Mouse (Mus musculus) testis, adult 2 months (tissue): ENCODE results near the gene Zwilch.

Experiments used
- CTCF ChIP-seq: fragments of 200-500 bp; IDR thresholded peaks from 2 replicates; pipeline ENCODE4 v1.5.1; 2012; ENCODE audit warnings: low read depth, mild to moderate bottlenecking, inconsistent platforms, low read length, moderate library complexity; ENCODE audit not compliant: control insufficient read depth, insufficient read depth, insufficient replicate concordance
- POLR2A ChIP-seq: fragments of 200-500 bp; IDR thresholded peaks from 2 replicates; pipeline ENCODE4 v1.6.1; 2012; ENCODE audit warnings: low read depth, mild to moderate bottlenecking, inconsistent platforms, low read length, moderate library complexity; ENCODE audit not compliant: control insufficient read depth

DNA sequence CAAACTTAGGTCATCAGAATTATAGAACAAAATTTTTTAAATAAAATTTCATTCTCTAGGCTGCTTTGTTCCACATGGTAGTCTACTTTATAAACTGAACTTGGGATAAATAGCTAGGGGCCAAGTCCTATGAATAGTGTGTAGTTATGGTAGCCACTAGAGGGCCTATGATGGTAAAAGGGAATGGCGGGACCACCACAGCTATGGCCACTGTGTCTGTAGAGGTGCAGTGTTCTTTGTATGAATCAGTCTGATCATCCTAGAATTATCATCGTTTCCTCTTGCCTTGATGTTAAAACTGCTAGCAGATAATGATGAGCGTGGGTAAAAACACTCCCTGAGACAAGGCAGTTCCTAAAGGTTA, 5.7 kb upstream of the Zwilch start:
- no peak for TF ChIP-seq POLR2A
- TF ChIP-seq CTCF: no peak
